Mouse (Mus musculus): Measurements from ENCODE around the gene Colq.

DNA sequence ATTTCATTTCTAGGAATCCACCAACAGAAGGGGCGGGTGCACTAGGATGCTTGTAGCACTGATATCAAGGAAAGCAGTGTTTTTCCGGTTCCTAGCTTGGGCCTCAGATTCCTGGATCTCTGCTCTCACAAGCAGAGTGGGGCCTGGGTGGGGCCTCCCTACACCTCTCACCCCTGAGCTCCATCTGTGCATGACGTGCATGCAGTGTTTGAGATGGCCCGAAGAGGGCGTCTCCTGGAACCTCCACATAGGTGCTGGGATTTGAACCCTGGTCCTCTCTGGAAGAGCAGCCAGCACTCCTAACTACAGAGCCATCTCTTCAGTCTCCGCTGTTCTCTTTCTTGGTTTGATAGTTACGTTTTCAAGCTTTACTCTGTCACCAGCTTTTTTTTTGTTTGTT, 36.1 kb downstream of the Colq start:
- TF ChIP-seq CTCF (IDR thresholded peaks at IDR 0.05; ENCODE audit: borderline replicate concordance, insufficient read depth, low read depth, low read length) = no peak
- TF ChIP-seq POLR2A (IDR thresholded peaks at IDR 0.05; ENCODE audit: borderline replicate concordance, insufficient read depth, low read length) = no peak
